Mouse (Mus musculus) MEL (cell line): ENCODE data around the gene Trim56.

Source experiments
- E2F4 ChIP-seq: IDR thresholded peaks from 2 replicates; pipeline ENCODE4 v1.6.1; 2011; ENCODE audit warnings: low read depth, low read length, improper control_type of control experiment, borderline replicate concordance
- GATA1 ChIP-seq: IDR thresholded peaks from 2 replicates; pipeline ENCODE4 v1.6.1; 2011; ENCODE audit warnings: low read depth, low read length, improper control_type of control experiment
- MYC ChIP-seq: IDR thresholded peaks from 2 replicates; pipeline ENCODE4 v1.6.1; 2011; ENCODE audit warnings: low read depth, mild to moderate bottlenecking, low read length, improper control_type of control experiment, moderate library complexity
- POLR2A ChIP-seq, 2 experiments: IDR thresholded peaks; 2 replicates each; pipeline ENCODE4 v1.6.1; 2011 to 2012; ENCODE audit warnings: low read length in 2 of 2, mild to moderate bottlenecking in 2 of 2, control low read depth in 1 of 2, improper control_type of control experiment in 1 of 2, low read depth in 1 of 2, moderate library complexity in 1 of 2; ENCODE audit not compliant: control insufficient read depth in 1 of 2, insufficient read depth in 1 of 2, poor library complexity in 1 of 2
- RAD21 ChIP-seq: IDR thresholded peaks from 2 replicates; pipeline ENCODE4 v1.6.1; 2011; ENCODE audit warnings: mild to moderate bottlenecking, low read depth, low read length, improper control_type of control experiment
- SIN3A ChIP-seq: IDR thresholded peaks from 2 replicates; pipeline ENCODE4 v1.6.1; 2012; ENCODE audit warnings: low read length, improper control_type of control experiment, inconsistent platforms
- SMC3 ChIP-seq: IDR thresholded peaks from 2 replicates; pipeline ENCODE4 v1.6.1; 2011; ENCODE audit warnings: low read depth, low read length, improper control_type of control experiment
- USF1 ChIP-seq: IDR thresholded peaks from 2 replicates; pipeline ENCODE4 v1.6.1; 2014; ENCODE audit warnings: low read depth, mild to moderate bottlenecking, inconsistent platforms, low read length, improper control_type of control experiment, moderate library complexity

GRCm38 (mm10) chr5:137138977-137139376 is 23.0 kb upstream of the Trim56 start:
- TF ChIP-seq SIN3A (no peak), E2F4 (no peak), POLR2A (IDR thresholded peaks at IDR 0.05; ENCODE audit: control insufficient read depth in 1 of 2, insufficient read depth in 1 of 2, low read depth in 1 of 2, low read length in 2 of 2, poor library complexity in 1 of 2) (no peak), USF1 (no peak), RAD21 (no peak), SMC3 (no peak), GATA1 (no peak), MYC (no peak)
